16 mouse cellular contexts compared by ENCODE assay signal in genomic region chr1:151689561-151689960, GRCm38 (mm10).
DNase-seq lines count a peak whose midpoint lies in the region; ATAC-seq and TF ChIP-seq lines count a peak whose summit lies in the region.
"Had no signal": no experiment of that assay in that cellular context is flagged by ENCODE, and none has a peak within 500 bp of the region (broad histone marks: within the 10 kb centered on the region; RNA-seq: fewer than 3 reads in every experiment).

No protein-coding gene starts in this region.

- intact Hi-C loops in gastrocnemius, adult 2 months (cut with DNase I) = no loop called here
- intact Hi-C loops in gastrocnemius, postnatal 14 days (cut with DNase I; ENCODE audit: low total_unique reads) = no loop called here

- H3K36me3 ChIP-seq in C2C12 (ENCODE audit: control insufficient read depth, insufficient read depth) = no peaks in the 10 kb centered on the region
- H3K36me3 ChIP-seq: hindbrain, embryonic 12.5 days; neural tube, embryonic 13.5 days had no signal

- no peak overlapping the region for H3K4me3 ChIP-seq in gastrocnemius, adult 2 months
- no peak overlapping the region for H3K4me3 ChIP-seq in C2C12 (ENCODE audit: insufficient read depth, poor library complexity, severe bottlenecking)
- H3K4me3 ChIP-seq: forebrain, embryonic 13.5 days; hindbrain, embryonic 12.5 days; neural tube, embryonic 13.5 days had no signal

- H3K27me3 ChIP-seq in C2C12 (ENCODE audit: control insufficient read depth, insufficient read depth, insufficient read length) = no peaks in the 10 kb centered on the region
- H3K27me3 ChIP-seq: CH12.LX; forebrain, embryonic 13.5 days; hindbrain, embryonic 12.5 days; neural tube, embryonic 13.5 days had no signal

- H3K79me2 ChIP-seq in C2C12 (ENCODE audit: control insufficient read depth, insufficient read depth) = no peaks in the 10 kb centered on the region

- TF ChIP-seq CTCF in gastrocnemius, adult 2 months (IDR thresholded peaks at IDR 0.05) = no peak
- TF ChIP-seq CTCF in C2C12 (IDR thresholded peaks at IDR 0.05; ENCODE audit: control insufficient read depth, insufficient read depth, insufficient read length) = no peak

- H3K27ac ChIP-seq in gastrocnemius, adult 2 months = peak overlapping the region; percentile 78
- H3K27ac ChIP-seq: forebrain, embryonic 13.5 days; hindbrain, embryonic 12.5 days; neural tube, embryonic 13.5 days had no signal

- ATAC-seq in monocyte, adult 5-6 weeks (replicated peaks; ENCODE audit: insufficient number of reproducible peaks, low FRiP score, low TSS enrichment, poor library complexity, severe bottlenecking) = peak; percentile 60
- ATAC-seq: forebrain, embryonic 13.5 days had no signal

- H3K79me3 ChIP-seq in C2C12 (ENCODE audit: low read depth) = no peaks in the 10 kb centered on the region

- no peak for DNase-seq in gastrocnemius, adult 2 months
- DNase-seq in gastrocnemius, postnatal 14 days = no peak
- DNase-seq in induced T-regulatory cell, adult 2 months (ENCODE audit: low read depth) = peak; percentile 66
- DNase-seq in urinary bladder, postnatal 25 days (ENCODE audit: low spot score) = no peak
- DNase-seq in embryo, embryonic 9.5 days (ENCODE audit: extremely low spot score) = no peak
- no peak for DNase-seq in urinary bladder, postnatal 4 days (ENCODE audit: low spot score in 2 of 2)
- DNase-seq: embryo, embryonic 11 days; kidney, postnatal 4 days; right cerebral cortex, postnatal 14 days; thymus, adult 18-20 months had no signal

- no peak overlapping the region for H3ac ChIP-seq in C2C12 (ENCODE audit: control insufficient read depth, insufficient read length, low read depth)

TF ChIP-seq in C2C12, 6 proteins besides CTCF, POLR2A, EP300 and RAD21:
- TF ChIP-seq CEBPB (IDR thresholded peaks at IDR 0.05; ENCODE audit: low read depth) (peak; percentile 82), FOSL1 (IDR thresholded peaks at IDR 0.05; ENCODE audit: insufficient read depth, low read length, poor library complexity, severe bottlenecking) (no peak), MYOG (IDR thresholded peaks at IDR 0.05; ENCODE audit: control insufficient read depth, extremely low read depth, insufficient read length) (no peak)
